Mouse (Mus musculus): Measurements from ENCODE around the gene Prn. TPM values are rescaled to one million over a fixed set of nuclear protein-coding genes. Genes with fewer than 3 reads are reported as not detected.

Gene Prn
- not detected for polyA plus RNA-seq (2014; fragmentation: Illumina TruSeq; extraction: RNeasy Lipid Tissue Mini Kit (QIAGEN cat#74804); ENCODE audit: low read depth, low replicate concordance)

GRCm38 (mm10) chr2:131909683-131910572 is at the start of gene Prn, which contains the start of gene Prnp:
Gene Prn, plus strand, starts transcription at chr2:131909957.
Gene Prnp, plus strand, starts transcription at chr2:131909928.

GRCm38 (mm10) chr2:131950598-131951095 is 40.9 kb downstream of the Prn start, which contains the start of gene Prnd:
Gene Prnd, plus strand, starts transcription at chr2:131950861.

Other genes with a start within 250 kb of the Prn start
- 0.20 TPM for gene Erv3, start 50.2 kb upstream of the Prn start, polyA plus RNA-seq (2014; fragmentation: Illumina TruSeq; extraction: RNeasy Lipid Tissue Mini Kit (QIAGEN cat#74804); ENCODE audit: low read depth, low replicate concordance)
- gene Prnp, start within 50 bp of the Prn start, polyA plus RNA-seq (2014; fragmentation: Illumina TruSeq; extraction: RNeasy Lipid Tissue Mini Kit (QIAGEN cat#74804); ENCODE audit: low read depth, low replicate concordance), result 245 TPM
- 11.5 TPM for gene Prnd, start 40.9 kb downstream of the Prn start, polyA plus RNA-seq (2014; fragmentation: Illumina TruSeq; extraction: RNeasy Lipid Tissue Mini Kit (QIAGEN cat#74804); ENCODE audit: low read depth, low replicate concordance)
- gene Rassf2, start 120.3 kb downstream of the Prn start, polyA plus RNA-seq (2014; fragmentation: Illumina TruSeq; extraction: RNeasy Lipid Tissue Mini Kit (QIAGEN cat#74804); ENCODE audit: low read depth, low replicate concordance), result 18.4 TPM
- gene Slc23a2, start 235.2 kb downstream of the Prn start, polyA plus RNA-seq (2014; fragmentation: Illumina TruSeq; extraction: RNeasy Lipid Tissue Mini Kit (QIAGEN cat#74804); ENCODE audit: low read depth, low replicate concordance), result 12.7 TPM

All from adipose tissue, adult 10 weeks (tissue).